Comparison of ENCODE assay signal across 22 mouse cellular contexts in the genomic region with DNA sequence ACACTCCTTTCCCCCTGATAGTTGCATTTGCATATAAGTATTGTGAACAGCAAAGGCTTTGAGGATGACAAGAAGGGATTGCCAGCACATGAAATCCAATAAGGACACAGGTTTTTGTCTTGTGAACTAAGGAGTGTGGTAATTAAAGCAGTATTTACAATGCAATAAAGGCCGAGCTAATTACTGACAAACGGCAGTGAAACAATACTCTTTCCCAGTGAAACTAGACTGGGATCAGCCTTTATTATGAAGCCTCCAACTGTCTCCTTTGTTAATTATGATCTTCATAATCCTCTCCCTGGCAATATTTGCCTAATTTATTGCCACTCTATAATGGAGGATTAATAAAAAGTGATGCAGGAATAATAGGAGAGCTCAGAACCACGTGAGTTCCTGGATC.
DNase-seq lines count a peak whose midpoint lies in the region; ATAC-seq and TF ChIP-seq lines count a peak whose summit lies in the region.
"Had no signal": no experiment of that assay in that cellular context is flagged by ENCODE, and none has a peak within 500 bp of the region (broad histone marks: within the 10 kb centered on the region; RNA-seq: fewer than 3 reads in every experiment).

No protein-coding gene starts in this region.

- TF ChIP-seq POLR2A in brain, embryonic 14.5 days (IDR thresholded peaks at IDR 0.05; ENCODE audit: borderline replicate concordance, extremely low read depth, insufficient read depth, insufficient read length, poor library complexity, severe bottlenecking): no peak

- no peaks in the 10 kb centered on the region for H3K27me3 ChIP-seq in forebrain, embryonic 16.5 days (replicated peaks; ENCODE audit: control insufficient read depth, insufficient read depth, low read length)
- H3K27me3 ChIP-seq in forebrain, embryonic 11.5 days (ENCODE audit: control insufficient read depth, insufficient read depth, low read length): no peaks in the 10 kb centered on the region
- H3K27me3 ChIP-seq in midbrain, embryonic 14.5 days (ENCODE audit: control insufficient read depth, insufficient read depth, low read length): no peaks in the 10 kb centered on the region
- H3K27me3 ChIP-seq in midbrain, embryonic 10.5 days (ENCODE audit: low read depth, poor library complexity, severe bottlenecking): no peaks in the 10 kb centered on the region
- H3K27me3 ChIP-seq in neural tube, embryonic 15.5 days (replicated peaks): no peaks in the 10 kb centered on the region
- H3K27me3 ChIP-seq: embryonic facial prominence, embryonic 13.5 days; forebrain, embryonic 13.5 days; heart, embryonic 13.5 days; hindbrain, embryonic 12.5 days had no signal

- peak; percentile 26; the same call in 1 of the 2 replicates for ATAC-seq in forebrain, embryonic 16.5 days
- no peak for ATAC-seq in forebrain, embryonic 11.5 days (replicated peaks; ENCODE audit: low FRiP score)
- ATAC-seq in midbrain, embryonic 14.5 days (ENCODE audit: low FRiP score, low TSS enrichment): no peak
- peak; percentile 68 for ATAC-seq in neural tube, embryonic 15.5 days (ENCODE audit: low FRiP score)
- ATAC-seq: CD4-positive, CD25-positive, alpha-beta regulatory T cell, adult 4 months; forebrain, embryonic 13.5 days had no signal

- H3K9ac ChIP-seq in forebrain, embryonic 16.5 days (replicated peaks; ENCODE audit: low read depth, low read length): no peak overlapping the region
- no peak overlapping the region for H3K9ac ChIP-seq in forebrain, embryonic 11.5 days (ENCODE audit: low read length)
- H3K9ac ChIP-seq in midbrain, embryonic 14.5 days (replicated peaks; ENCODE audit: low read length): no peak overlapping the region
- no peak overlapping the region for H3K9ac ChIP-seq in neural tube, embryonic 15.5 days (replicated peaks)
- H3K9ac ChIP-seq: embryonic facial prominence, embryonic 13.5 days; forebrain, embryonic 13.5 days; heart, embryonic 13.5 days; hindbrain, embryonic 12.5 days had no signal

- no peak for DNase-seq in forebrain, embryonic 11.5 days (ENCODE audit: low spot score)
- peak; percentile 30 for DNase-seq in midbrain, embryonic 14.5 days
- DNase-seq in midbrain, embryonic 10.5 days (ENCODE audit: low spot score): no peak
- peak; percentile 52 for DNase-seq in brain, embryonic 14.5 days (ENCODE audit: low read depth)
- DNase-seq in left cerebral cortex, adult 9 months (ENCODE audit: low spot score in 2 of 2): no peak
- DNase-seq: adrenal gland, adult 8-10 months; adrenal gland, postnatal 36 days; B cell, adult 2 months; cerebellum, adult 11 months; cerebellum, adult 9-11 months; cerebellum, postnatal 36 days; gastrocnemius, adult 2 months; gastrocnemius, postnatal 25 days; heart, postnatal 36 days had no signal

- peaks cover 3% of the 10 kb centered on the region; the same call in 1 of the 2 replicates for H3K4me1 ChIP-seq in forebrain, embryonic 16.5 days (replicated peaks; ENCODE audit: control insufficient read depth, insufficient read depth, low read length)
- no peaks in the 10 kb centered on the region for H3K4me1 ChIP-seq in forebrain, embryonic 11.5 days (replicated peaks; ENCODE audit: control insufficient read depth, insufficient read depth, low read length)
- no peaks in the 10 kb centered on the region for H3K4me1 ChIP-seq in midbrain, embryonic 14.5 days (ENCODE audit: control insufficient read depth, insufficient read depth, low read length)
- H3K4me1 ChIP-seq in midbrain, embryonic 10.5 days: no peaks in the 10 kb centered on the region
- no peaks in the 10 kb centered on the region for H3K4me1 ChIP-seq in neural tube, embryonic 15.5 days
- H3K4me1 ChIP-seq: embryonic facial prominence, embryonic 13.5 days; heart, embryonic 13.5 days; hindbrain, embryonic 12.5 days had no signal

- H3K4me2 ChIP-seq in forebrain, embryonic 16.5 days (ENCODE audit: low read length): no peak overlapping the region
- no peak overlapping the region for H3K4me2 ChIP-seq in forebrain, embryonic 11.5 days (ENCODE audit: low read depth, low read length, severe bottlenecking)
- H3K4me2 ChIP-seq in midbrain, embryonic 14.5 days (ENCODE audit: low read length): no peak overlapping the region
- no peak overlapping the region for H3K4me2 ChIP-seq in neural tube, embryonic 15.5 days
- H3K4me2 ChIP-seq: embryonic facial prominence, embryonic 13.5 days; forebrain, embryonic 13.5 days; heart, embryonic 13.5 days; hindbrain, embryonic 12.5 days had no signal

- H3K4me3 ChIP-seq in forebrain, embryonic 16.5 days (replicated peaks; ENCODE audit: low read length): no peak overlapping the region
- no peak overlapping the region for H3K4me3 ChIP-seq in forebrain, embryonic 11.5 days (ENCODE audit: low read depth, low read length)
- H3K4me3 ChIP-seq in midbrain, embryonic 14.5 days (replicated peaks; ENCODE audit: low read depth, low read length): no peak overlapping the region
- no peak overlapping the region for H3K4me3 ChIP-seq in midbrain, embryonic 10.5 days
- H3K4me3 ChIP-seq in neural tube, embryonic 15.5 days (replicated peaks): no peak overlapping the region
- H3K4me3 ChIP-seq: embryonic facial prominence, embryonic 13.5 days; forebrain, embryonic 13.5 days; gastrocnemius, adult 2 months; heart, embryonic 13.5 days; hindbrain, embryonic 12.5 days had no signal

- no peak for TF ChIP-seq CTCF in brain, embryonic 14.5 days (IDR thresholded peaks at IDR 0.05; ENCODE audit: borderline replicate concordance, extremely low read depth, insufficient read depth, insufficient read length)

- WGBS in forebrain, embryonic 16.5 days: 8% methylated on average over 3 of the region's 3 CpGs
- WGBS in forebrain, embryonic 11.5 days: 29% methylated on average over 3 of the region's 3 CpGs
- 38% methylated on average over 3 of the region's 3 CpGs for WGBS in midbrain, embryonic 14.5 days
- WGBS in midbrain, embryonic 10.5 days: 60% methylated on average over 3 of the region's 3 CpGs
- 10% methylated on average over 3 of the region's 3 CpGs for WGBS in neural tube, embryonic 15.5 days

- no peak overlapping the region for H3K27ac ChIP-seq in forebrain, embryonic 16.5 days (ENCODE audit: low read length)
- no peak overlapping the region for H3K27ac ChIP-seq in forebrain, embryonic 11.5 days (ENCODE audit: low read depth, low read length)
- H3K27ac ChIP-seq in midbrain, embryonic 14.5 days (replicated peaks; ENCODE audit: low read depth, low read length): no peak overlapping the region
- no peak overlapping the region for H3K27ac ChIP-seq in midbrain, embryonic 10.5 days (replicated peaks)
- no peak overlapping the region for H3K27ac ChIP-seq in neural tube, embryonic 15.5 days (replicated peaks)
- H3K27ac ChIP-seq: embryonic facial prominence, embryonic 13.5 days; forebrain, embryonic 13.5 days; gastrocnemius, adult 2 months; heart, embryonic 13.5 days; hindbrain, embryonic 12.5 days had no signal

- no peaks in the 10 kb centered on the region for H3K9me3 ChIP-seq in forebrain, embryonic 16.5 days (ENCODE audit: control insufficient read depth, low read length)
- H3K9me3 ChIP-seq in forebrain, embryonic 11.5 days (ENCODE audit: control insufficient read depth, low read length): no peaks in the 10 kb centered on the region
- H3K9me3 ChIP-seq in midbrain, embryonic 14.5 days (ENCODE audit: control insufficient read depth, low read length): no peaks in the 10 kb centered on the region
- no peaks in the 10 kb centered on the region for H3K9me3 ChIP-seq in midbrain, embryonic 10.5 days (replicated peaks)
- no peaks in the 10 kb centered on the region for H3K9me3 ChIP-seq in neural tube, embryonic 15.5 days (replicated peaks)
- H3K9me3 ChIP-seq: embryonic facial prominence, embryonic 13.5 days; forebrain, embryonic 13.5 days; G1E; heart, embryonic 13.5 days; hindbrain, embryonic 12.5 days had no signal

- no peaks in the 10 kb centered on the region for H3K36me3 ChIP-seq in forebrain, embryonic 16.5 days (ENCODE audit: control insufficient read depth, insufficient read depth)
- no peaks in the 10 kb centered on the region for H3K36me3 ChIP-seq in forebrain, embryonic 11.5 days (ENCODE audit: control insufficient read depth, insufficient read depth, low read length)
- no peaks in the 10 kb centered on the region for H3K36me3 ChIP-seq in midbrain, embryonic 14.5 days (ENCODE audit: control insufficient read depth, insufficient read depth, low read length)
- no peaks in the 10 kb centered on the region for H3K36me3 ChIP-seq in midbrain, embryonic 10.5 days
- no peaks in the 10 kb centered on the region for H3K36me3 ChIP-seq in neural tube, embryonic 15.5 days
- H3K36me3 ChIP-seq: embryonic facial prominence, embryonic 13.5 days; G1E; heart, embryonic 13.5 days; hindbrain, embryonic 12.5 days had no signal

Comparison
In these comparisons a context has a peak if more than half of its experiments do, and no peak if none do; other contexts are left out.
1. ATAC-seq: peak in forebrain, embryonic 16.5 days (single experiment) and neural tube, embryonic 15.5 days (single experiment); none in forebrain, embryonic 11.5 days (single experiment) and midbrain, embryonic 14.5 days (single experiment).
2. DNase-seq: peak in midbrain, embryonic 14.5 days (single experiment) and brain, embryonic 14.5 days (single experiment); none in forebrain, embryonic 11.5 days (single experiment), midbrain, embryonic 10.5 days (single experiment) and left cerebral cortex, adult 9 months (0 of 2).